ENCODE assay signal across 7 mouse cellular contexts in genomic region chr3:104059001-104059622, GRCm38 (mm10).
DNase-seq lines count a peak whose midpoint lies in the region; ATAC-seq lines count a peak whose summit lies in the region.

No protein-coding gene starts in this region.

- no peaks in the 10 kb centered on the region for H3K27me3 ChIP-seq in forebrain, embryonic 13.5 days

- H3K36me3 ChIP-seq in forebrain, embryonic 13.5 days (ENCODE audit: poor library complexity, severe bottlenecking) = no peaks in the 10 kb centered on the region

- no peaks in the 10 kb centered on the region for H3K9me3 ChIP-seq in forebrain, embryonic 13.5 days (replicated peaks)

- peaks cover 16% of the 10 kb centered on the region for H3K4me1 ChIP-seq in forebrain, embryonic 13.5 days

- H3K9ac ChIP-seq in forebrain, embryonic 13.5 days = no peak overlapping the region

- peak overlapping the region; percentile 37 for H3K4me2 ChIP-seq in forebrain, embryonic 13.5 days

- no peak overlapping the region for H3K4me3 ChIP-seq in forebrain, embryonic 13.5 days

- H3K27ac ChIP-seq in forebrain, embryonic 13.5 days = peak overlapping the region; percentile 83

- WGBS in forebrain, embryonic 13.5 days = 7% methylated on average over 6 of the region's 6 CpGs

- DNase-seq in cerebellum, adult 9-11 months = peak; percentile 61
- peak; percentile 53 to 80 for DNase-seq in layer of hippocampus, postnatal 14 days (ENCODE audit: low spot score in 2 of 2)
- peak; percentile 33 for DNase-seq in retina, postnatal 1 day
- no peak for DNase-seq in thymus, postnatal 0 days (ENCODE audit: low spot score)
- no peak for DNase-seq in heart, adult 11 months

- ATAC-seq in forebrain, embryonic 13.5 days = peak; percentile 98
- ATAC-seq in megakaryocyte, adult 5-6 weeks (ENCODE audit: poor library complexity, severe bottlenecking) = no peak

Comparison
In these comparisons a context has a peak if more than half of its experiments do, and no peak if none do; other contexts are left out.
1. DNase-seq: peak in cerebellum, adult 9-11 months (single experiment), layer of hippocampus, postnatal 14 days (2 of 2) and retina, postnatal 1 day (single experiment); none in thymus, postnatal 0 days (single experiment) and heart, adult 11 months (single experiment).